Mouse (Mus musculus): Measurements from ENCODE around the gene Agrp.

- TF ChIP-seq CTCF (IDR thresholded peaks at IDR 0.05; ENCODE audit: low read depth, low read length) = no peak
- TF ChIP-seq GATA1 (IDR thresholded peaks at IDR 0.05; ENCODE audit: borderline replicate concordance, low read length) = no peak
- TF ChIP-seq TAL1 (conservative IDR thresholded peaks at IDR 0.05; ENCODE audit: low read depth, low read length) = peak; percentile 93
- no peak for TF ChIP-seq POLR2AphosphoS5 (IDR thresholded peaks at IDR 0.05; ENCODE audit: insufficient replicate concordance, low read depth, low read length)
These were observed 27.8 kb downstream of the Agrp start for GRCm38 (mm10) chr8:105609355-105609754.
